Mouse (Mus musculus) frontal cortex, postnatal 36 days (tissue): ENCODE measurements around the gene Ccdc172.

Experiments
- DNase-seq, 2 experiments: peaks; one replicate each; pipeline ENCODE4 v3.0.0; 2022; ENCODE audit warnings: low spot score in 2 of 2

Ccdc172 gene

DNA sequence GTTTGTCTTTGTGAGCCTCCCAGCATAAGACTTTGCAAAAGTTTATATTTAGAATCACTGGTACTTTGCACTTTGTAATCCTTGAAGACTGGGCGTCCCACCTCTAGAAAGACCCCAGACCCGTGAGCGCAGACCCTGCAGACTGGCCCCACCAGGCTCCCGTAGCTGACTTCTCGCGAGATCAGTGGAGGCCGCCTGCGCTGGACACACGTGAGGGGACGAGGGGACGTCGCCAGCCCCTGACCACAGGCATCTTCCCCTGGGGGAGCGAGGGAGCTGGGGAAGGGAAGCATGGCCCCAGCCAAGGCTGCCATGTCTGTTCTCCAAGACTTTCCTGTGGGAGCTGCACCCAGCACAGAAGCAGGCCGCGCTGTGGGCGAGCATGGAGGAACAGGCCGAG, at the start of gene Ccdc172:
Gene Ccdc172, plus strand, starts transcription at position 176 of the 400 bp plus-strand sequence.
- no peak for DNase-seq

DNA sequence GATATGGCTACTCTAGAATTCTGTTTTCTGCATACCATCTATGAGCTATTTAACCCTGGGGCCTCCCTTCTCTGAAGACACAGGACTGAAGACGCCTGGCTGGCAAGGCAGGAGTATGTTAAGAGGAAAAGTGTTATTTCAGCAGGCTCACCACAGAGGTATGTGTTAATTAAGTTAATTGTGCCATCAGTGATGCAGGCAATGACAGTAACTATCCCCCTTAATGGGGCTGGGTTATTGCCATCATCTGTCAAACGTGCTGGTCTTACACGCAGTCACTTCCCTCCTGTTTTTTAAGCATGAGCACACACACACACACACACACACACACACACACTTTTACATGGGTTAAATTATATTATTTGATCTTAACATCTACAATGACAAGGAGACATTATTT, 48.0 kb upstream of the Ccdc172 start:
- DNase-seq: no peak

DNA sequence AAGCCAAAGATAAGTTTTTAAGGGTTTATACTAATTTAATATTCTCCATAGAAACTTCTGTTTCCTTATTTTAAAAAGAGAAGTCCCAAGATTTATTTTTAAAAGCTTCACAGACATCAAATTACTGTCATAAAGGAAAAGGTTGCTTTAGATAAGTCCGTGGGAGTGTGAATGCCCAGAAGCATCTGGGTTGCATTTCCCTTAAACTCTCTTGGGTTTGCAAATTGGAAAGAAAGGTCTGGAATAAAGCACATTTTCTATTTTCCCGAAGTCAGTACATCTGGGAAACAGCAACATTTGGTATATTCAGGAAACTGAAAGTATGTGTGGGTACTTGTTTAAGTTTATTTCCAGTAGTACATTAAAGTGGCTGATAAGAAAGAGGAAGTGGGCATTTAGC, 43.5 kb upstream of the Ccdc172 start:
- DNase-seq: no peak

DNA sequence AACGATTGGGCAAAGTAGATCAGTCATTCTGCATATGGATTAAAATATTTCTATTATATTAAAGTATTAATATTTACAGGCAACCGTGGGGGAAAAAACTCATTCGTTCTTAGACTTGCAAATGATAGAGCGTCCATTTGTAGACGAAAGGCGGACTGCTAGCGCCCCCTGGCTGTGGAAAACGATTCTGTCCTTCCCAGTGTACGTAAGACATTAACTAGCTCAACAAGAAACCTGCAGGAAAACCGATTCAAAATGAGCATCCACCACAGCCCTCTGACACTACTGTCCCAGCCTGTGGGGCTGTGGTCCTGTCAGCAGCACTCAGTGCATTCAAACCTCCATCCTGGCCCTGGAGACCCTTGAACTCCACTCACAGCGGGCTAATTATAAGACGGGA, 42.4 kb upstream of the Ccdc172 start:
- peak; percentile 88 to 93 for DNase-seq

DNA sequence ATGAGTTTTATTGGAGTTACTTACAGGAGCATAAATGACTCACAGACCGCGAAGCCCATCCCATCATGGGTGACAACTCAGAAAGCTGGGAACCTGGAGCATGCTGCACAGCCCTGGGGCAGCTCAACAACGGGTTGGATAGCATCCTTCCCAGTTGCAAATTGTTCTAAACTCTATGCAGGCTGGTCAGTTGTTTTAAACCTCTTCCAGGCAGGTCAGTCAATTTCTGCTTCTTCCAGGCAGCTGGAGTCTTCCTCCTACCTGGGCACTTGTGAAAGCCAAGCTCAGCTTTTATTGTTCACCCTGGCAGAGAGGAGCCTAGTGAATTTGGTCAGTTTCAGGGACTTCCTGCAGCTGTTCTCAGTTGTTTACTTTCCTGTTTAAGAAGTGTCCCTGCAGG, 37.5 kb upstream of the Ccdc172 start:
- DNase-seq: no peak

DNA sequence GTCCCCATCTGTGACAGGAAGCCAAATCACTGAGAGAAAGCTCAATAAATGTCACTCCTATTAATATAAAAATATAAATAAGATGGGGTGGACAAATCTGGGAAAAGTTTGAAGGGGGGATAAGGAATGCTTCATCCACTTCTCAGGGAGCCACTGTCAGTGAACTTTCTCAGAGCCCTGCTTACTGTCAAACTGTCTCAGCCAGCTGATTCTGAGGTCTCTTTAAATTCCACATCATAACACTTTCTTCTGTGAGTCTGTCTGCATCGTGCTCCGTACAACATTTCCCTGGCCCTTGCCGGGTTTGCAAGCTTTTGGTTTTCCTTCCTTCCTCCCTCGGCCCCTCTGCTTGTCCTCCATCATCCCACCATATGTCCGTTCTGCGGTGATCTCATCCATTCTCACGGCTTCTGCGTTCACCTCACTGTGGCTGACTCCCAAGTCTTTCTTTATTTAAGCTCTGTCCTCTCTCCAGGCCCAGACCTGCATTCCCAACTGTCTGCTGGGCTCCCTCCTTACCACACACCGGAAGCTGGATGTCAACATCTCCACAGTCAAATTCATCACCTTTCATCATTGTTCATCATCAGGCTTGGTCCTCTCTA, 29.3 kb upstream of the Ccdc172 start:
- DNase-seq: no peak

DNA sequence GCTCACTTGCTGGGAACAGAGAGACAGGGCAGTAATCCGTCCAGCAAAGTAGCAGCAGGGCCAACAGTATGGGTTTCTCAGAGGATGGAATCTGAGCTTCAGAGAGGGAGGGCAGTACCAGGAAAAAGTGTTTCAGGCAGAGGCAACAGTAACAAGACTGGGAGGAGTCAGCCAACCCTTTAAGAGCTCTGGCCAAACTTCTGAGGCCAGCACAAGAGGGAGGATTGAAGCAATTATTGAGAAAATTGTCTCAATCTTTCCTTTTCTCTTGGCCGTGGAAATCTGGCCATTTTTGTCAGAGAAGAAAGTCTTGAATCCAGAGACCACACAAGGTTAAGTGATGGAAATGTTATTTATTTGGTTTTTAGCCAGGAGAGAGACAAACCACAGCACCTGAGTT, 25.1 kb upstream of the Ccdc172 start:
- no peak for DNase-seq

DNA sequence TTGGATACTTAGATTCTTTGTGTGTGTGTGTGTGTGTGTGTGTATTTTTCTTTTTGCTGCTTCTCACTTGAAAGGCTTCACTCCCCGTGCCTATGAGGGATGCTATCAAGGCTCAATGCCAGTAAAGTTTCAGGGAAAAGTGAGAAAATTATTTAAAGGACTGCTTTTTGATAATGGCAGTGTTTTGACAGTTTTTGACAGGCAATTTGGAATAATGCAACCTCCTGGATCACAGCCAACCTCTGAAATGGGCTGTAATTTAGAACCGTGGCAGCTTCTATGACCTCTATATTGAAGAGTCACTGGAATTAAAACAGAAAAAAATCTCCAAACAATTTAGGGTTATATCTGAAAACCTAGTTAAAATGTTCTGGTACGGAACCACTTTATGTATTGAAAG, 14.7 kb upstream of the Ccdc172 start:
- DNase-seq: no peak

DNA sequence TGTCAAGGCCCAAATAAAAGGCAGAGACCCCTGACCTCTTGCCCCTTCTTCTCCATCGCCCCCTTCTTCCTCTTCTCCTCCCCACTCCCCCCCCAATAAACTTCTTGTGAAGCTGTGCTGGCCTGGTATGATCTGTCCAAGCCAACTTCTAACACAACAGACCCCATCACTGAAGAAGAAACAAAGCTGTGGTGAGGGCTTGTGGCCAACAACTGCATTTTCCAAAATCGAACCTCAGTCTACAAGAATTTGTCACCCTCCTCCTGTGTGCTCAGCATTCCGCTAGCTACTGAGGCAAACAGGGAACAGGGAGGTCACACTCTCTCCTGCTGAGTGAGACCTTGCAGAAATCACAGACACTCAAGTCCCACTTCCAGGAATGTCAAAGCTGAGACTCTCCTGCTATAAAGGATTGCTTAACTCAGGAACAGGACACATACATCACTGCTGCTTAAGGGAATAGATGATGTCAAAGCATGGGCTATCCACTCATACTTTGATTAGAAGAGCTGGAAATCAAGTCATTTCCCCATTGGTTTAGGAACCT, 12.3 kb upstream of the Ccdc172 start:
- DNase-seq: no peak

DNA sequence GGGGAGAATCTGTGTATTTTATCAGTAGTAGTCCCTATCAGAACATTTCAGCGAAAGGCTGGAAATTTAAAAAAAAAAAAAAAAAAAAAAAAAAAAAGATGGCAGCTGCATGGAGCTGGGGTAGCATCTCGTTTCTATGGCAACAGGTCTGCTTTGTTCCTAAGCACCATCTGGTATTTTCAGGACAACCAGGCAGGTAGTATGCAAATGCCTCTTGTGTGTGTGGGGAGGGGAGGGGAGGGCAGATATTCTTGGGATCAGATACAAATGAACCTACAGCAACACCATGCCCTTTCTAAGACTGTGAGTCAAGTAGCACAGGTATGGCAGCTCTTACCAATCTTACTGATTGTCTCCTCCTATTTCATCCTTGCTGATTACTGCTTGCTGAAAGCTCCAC, 11.7 kb upstream of the Ccdc172 start:
- DNase-seq: no peak

DNA sequence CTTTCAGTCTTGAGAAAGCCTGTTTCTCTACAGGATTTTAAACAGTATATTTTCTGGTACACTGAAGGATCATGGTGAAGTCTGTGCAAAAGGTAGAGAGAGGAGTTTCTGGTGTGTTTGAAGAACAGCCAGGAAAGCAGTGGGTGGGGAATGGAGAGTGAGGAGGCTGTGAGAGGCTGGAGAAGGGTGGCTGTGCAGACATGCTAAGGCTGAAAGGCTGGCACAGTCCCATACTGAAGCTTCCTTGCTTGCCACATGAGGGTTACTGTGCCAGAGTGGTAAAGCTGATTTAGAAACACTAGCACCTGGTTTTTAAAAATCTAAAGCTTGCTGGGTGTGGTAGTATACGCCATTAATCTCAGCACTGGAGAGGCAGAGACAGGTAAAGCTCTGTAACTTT, 9.9 kb downstream of the Ccdc172 start:
- no peak for DNase-seq

DNA sequence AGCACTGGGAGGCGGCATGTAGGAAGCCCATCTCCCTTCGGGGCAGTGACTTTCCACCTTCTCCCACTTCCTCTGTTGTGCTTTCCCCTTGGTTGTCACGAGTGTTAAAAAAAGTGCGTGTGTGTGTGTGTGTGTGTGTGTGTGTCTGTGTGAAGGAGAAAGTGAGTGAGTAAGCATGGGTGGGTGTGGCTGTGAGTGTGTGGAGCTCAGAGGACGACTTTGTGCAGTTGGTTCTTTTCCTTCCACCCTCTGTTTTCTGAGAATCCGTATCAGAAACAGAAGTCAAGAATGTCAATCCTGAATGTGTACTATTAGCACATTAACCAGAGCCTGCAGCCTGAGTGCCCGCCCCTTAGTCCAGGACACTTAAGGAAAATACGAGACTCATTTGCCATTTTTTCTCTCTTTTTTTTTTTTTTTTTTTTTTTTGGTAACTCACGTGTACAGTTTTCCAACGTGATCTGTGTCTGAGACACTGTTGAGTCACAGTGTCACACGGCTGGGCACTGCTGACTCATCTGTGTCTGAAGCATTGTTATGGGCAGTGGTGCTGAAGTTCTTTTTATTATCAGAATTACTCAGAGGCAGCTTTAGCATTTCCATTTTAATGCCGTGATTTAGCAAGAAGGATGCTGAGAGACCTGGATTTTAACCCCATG, 12.1 kb downstream of the Ccdc172 start:
- DNase-seq: no peak

DNA sequence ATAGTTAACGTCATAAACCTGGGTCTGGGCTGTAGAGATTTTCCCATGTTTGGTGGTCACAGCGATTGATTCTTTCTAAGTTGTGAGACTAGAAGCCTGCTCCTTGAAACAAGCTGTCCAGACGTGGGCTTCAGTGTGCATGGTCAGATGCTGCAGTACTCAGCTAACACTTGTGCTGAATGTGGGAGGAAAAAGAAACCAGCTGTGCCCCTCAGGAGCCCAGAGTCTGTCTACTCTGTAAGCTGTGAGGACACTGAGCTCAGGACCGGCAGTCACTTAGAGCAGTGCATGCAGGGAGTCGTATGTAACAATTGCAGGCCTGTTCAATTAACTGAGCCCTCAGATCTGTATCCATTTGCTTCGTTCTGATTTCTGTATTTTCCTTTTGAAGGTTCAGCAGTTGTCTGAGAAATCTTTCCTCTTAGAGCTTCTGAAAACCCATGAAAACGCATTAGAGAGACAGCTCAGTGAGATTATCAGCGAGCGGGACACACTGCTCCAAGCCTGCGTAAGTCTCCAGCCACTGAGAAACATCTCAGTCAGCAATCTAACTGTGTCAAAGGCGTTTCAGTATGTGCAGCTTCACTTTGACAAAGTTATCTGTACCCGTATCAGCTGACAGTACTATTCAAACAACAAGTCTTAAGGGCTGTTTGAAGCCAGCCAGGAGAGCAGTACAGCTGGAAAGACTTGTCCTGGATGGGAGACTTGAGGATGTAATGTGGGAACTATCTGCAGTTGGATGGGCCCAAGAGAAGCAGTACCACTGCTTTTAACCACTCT, 13.9 kb downstream of the Ccdc172 start:
- DNase-seq: no peak

DNA sequence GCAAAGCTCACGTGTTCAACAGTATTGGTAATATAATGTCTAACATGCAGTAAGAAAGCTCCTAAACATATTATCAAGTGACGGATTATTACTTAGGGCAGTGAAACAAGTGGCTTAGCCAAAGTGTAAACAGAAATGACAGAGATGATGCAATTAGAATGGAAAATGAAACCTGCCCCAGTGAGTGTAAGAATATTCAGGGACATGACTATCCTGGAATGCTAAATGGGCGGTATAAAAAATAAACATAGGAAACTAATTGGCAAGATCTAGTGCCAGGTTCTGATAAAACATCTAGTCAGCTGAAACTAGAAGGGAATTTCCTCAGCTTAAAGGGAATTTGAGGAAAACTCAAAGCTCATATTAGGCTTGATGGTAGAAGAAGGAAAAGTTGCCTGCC, 21.3 kb downstream of the Ccdc172 start:
- no peak for DNase-seq

DNA sequence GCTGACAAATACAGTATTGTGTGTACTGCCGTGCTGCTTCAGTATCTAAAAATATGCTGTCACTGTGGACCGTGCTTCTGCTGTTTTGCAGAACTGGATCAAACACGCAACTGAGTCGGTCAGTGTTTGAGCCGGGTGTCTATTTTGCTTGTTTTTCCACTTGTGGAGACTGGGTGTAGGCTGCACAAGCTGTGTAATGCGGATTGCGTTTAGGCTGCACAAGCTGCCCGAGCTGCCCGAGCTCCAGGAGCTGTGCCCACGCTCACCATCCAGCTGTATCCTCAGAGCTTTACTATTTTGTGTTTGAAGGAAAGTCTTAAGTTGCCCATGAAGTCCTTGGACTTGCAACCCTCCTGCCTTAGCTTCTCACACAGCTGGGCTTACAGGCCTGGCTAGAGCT, 24.9 kb downstream of the Ccdc172 start:
- DNase-seq: peak; percentile 40 to 66

DNA sequence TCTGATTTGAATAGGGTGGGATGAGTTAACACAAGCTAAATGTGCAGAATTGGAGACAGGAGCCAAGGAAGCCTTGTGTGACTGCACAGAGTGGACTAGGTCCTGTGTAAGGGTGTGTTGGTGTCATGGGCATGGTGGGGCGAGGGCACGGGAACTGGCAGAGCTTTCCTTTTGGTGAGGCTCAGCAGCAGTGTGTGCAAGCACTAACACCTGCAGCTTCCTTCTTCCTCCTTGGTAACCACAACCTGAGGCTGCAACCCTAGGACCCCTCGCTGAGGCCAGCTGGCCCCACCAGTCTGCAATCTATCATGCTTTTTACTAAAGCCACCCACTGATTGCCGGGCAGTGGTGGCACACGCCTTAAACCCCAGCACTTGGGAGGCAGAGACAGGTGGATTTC, 28.6 kb downstream of the Ccdc172 start:
- no peak for DNase-seq

DNA sequence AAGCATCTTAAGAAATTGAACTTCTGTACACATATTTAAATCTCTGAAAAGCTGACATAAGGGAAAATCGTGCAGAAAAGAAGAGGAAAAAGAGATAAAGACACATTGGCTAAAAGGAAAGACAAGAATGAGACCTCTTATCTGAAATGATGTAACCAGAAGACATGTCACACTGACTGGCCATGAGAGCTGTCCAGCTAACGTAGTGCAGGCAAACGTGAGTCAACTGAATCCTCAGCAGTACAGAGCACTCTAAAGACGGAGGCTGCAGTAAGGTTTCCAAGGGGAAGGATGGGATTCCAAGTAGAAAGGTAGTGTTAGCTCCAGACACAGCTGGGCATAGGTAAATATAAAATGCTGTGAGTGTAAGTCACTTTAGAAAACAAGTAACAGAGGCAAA, 36.6 kb downstream of the Ccdc172 start:
- DNase-seq: no peak

DNA sequence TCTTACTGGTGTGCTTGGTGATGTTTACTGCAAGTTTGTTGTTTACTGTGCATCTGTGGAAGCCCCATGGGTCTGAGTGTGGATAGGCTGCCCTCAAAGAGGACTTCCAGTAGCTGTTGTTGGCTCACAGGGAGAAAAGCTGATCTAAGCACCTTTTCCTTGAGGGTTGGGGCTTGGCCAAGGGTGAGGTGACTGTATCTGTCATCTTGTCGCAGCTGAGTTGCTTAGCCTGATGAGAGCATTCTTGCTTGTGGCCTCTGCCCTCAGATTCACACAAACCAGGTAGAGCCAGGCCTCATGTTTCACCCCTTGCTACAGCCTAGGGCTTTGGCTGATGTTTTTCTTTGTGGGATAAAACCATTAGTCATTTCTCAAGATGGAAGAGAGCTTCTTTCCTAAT, 38.7 kb downstream of the Ccdc172 start:
- no peak for DNase-seq

DNA sequence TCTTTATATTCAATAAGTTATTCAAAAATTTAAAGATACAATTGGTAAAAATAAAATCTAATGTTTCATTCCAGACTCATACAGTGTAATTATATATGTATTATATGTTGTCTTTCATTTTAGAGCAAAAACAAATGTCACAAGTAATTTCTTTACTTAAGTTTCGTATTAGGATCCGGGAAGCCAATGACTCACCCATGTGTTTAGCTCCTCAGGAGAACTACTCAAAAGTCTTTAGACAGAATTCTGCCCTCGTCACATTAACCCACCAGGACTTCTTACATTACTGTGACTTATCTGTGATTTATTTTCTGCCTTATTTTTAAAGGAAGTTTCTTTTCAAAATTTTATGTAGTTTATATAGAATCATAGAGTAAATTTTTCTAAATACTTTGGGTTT, 39.1 kb downstream of the Ccdc172 start:
- no peak for DNase-seq

DNA sequence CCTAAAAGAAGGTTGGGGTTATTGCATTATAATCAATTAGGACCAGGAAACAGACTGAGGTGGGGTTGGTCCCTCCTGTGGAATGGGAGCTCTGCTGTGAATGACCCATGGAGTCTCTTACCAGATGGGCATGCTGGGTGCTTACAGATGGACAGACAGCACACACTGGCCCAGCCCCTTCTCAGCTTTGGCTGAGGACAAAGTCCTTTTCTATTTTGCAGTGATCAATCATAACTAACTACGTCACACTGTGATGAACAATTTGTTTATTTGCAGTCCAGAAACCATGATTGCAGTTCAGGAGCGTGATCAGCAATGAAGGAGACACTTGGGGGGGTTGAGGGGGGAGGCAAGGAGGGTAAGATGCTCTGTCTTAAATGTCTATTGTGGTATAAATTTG, 43.2 kb downstream of the Ccdc172 start:
- DNase-seq: no peak

DNA sequence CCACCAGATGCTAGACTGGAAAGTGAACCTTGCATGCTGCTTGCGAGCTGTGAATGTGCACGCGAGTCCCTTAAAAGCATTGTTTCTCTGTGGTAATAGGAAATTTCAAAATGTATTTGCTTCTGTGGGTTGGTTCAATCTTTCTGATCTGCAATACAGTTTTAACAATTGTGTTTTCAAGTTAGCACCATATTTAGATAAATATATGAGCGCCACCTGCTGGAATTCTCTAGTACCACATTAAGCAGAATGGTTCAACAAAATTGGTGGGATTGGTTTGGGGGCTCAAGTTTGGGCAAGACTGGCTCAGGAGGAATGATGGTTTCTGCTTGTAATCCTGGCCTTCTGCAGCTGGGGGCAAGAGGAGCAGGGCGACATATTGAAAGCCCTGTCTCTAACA, 46.6 kb downstream of the Ccdc172 start:
- peak; percentile 32 to 69 for DNase-seq

DNA sequence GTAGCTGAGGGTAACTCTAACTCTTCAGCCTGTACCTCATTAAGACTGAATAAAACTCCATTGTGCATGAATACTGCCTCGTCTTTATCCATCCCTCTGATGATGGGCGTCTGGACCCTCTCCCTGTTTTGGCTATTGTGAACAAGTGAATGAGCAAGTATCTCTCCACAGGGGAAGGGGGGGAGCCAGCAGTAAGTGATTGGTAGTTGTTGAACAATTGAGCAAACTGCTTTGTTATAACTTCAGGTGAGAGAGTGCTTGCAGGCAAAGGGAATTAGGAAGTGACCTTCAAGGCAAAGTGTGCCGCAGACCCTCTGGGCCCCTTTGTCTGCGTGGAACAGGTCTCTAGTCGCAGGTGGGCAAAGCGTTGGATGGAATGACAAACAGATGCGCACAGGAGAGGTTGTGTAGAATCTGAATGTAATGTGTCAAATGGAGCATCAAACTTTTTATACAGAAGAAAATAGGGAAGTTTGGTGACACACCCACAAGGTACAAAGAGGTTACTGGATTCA, 50.6 kb downstream of the Ccdc172 start:
- DNase-seq: no peak

DNA sequence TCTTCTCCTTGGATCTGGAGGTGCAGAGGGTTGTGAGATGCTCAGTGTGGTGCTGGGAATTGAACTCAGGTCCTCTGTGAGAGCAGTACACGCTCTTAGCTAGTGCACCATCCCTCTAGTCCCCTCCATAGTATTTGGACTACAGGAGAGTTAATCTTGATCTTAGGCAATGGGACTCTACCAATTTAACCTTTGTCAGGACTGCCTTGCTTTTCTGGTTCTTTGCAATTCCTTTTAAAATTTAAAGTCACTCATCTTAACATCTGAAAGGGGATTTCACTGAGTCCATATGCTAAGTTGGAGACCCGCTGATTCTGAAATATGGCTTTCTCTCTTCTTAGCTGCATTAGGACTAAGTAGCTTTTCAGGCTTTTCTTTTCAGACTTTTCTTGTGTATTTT, 59.8 kb downstream of the Ccdc172 start:
- DNase-seq: no peak
